Mouse (Mus musculus) embryonic fibroblast, embryonic 13.5 days (primary cell): ENCODE results near the gene Rims3. TPM values are rescaled to one million over a fixed set of nuclear protein-coding genes. Genes with fewer than 3 reads are reported as not detected.

Experiments used
- H3K27ac ChIP-seq: 2 replicates; pipeline ENCODE4 v1.5.1; 2012; ENCODE audit warnings: low read length, control low read depth, inconsistent platforms; ENCODE audit not compliant: insufficient read depth
- H3K4me1 ChIP-seq: 2 replicates; pipeline ENCODE4 v1.6.1; 2011; ENCODE audit warnings: low read length; ENCODE audit not compliant: control insufficient read depth, insufficient read depth
- H3K4me3 ChIP-seq: 2 replicates; pipeline ENCODE4 v1.5.1; 2011; ENCODE audit warnings: mild to moderate bottlenecking, control low read depth, low read length; ENCODE audit not compliant: insufficient read depth
- CTCF ChIP-seq: IDR thresholded peaks from 2 replicates; pipeline ENCODE4 v1.5.1; 2011; ENCODE audit warnings: mild to moderate bottlenecking, control low read depth, low read length, moderate library complexity, borderline replicate concordance; ENCODE audit not compliant: insufficient read depth
- POLR2A ChIP-seq: IDR thresholded peaks from 2 replicates; pipeline ENCODE4 v1.6.1; 2011; ENCODE audit warnings: low read depth, mild to moderate bottlenecking, control low read depth, low read length, moderate library complexity
- polyA plus RNA-seq: library from polyadenylated mRNA; stranded (reverse); fragments of >200 nt; gene quantifications from 2 replicates; pipeline ENCODE4 v1.2.4, GENCODE M21; 2011; ENCODE audit warnings: low read depth; ENCODE audit not compliant: missing spikeins, insufficient read length

Gene Rims3
- polyA plus RNA-seq, 1 experiment: not detected

DNA sequence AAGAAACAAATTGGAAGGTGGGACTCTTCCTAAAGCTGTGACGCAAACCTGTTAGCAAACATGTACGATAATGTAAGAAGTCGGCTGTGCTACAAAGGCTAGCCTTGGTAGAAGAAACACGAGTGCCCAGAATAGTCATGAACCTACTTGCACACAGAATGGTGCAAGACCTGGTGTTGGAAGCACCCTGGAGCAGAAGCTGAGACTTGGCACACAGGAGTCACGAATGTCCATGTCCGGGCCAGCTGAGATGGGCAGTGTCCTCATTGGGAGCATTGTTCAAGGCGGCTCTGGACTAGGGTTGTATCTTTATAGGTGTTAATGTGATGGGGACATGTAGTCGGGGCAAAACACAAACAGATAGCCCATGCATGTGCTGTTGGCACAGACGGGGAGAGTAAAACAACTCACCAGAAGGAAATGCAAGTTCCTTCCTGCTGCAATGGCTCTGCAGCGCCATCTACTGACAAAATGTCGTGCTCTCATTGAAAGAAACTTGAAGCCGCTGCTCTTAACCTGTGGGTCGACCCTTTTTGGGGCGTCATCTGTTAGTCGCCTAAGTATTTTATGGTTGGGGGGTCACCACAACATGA, 55.0 kb downstream of the Rims3 start:
- no peaks in the 10 kb centered on the region for H3K4me1 ChIP-seq
- no peak overlapping the region for H3K4me3 ChIP-seq
- no peak for TF ChIP-seq POLR2A
- TF ChIP-seq CTCF: peak; percentile 78; the same call in 1 of the 2 replicates
- H3K27ac ChIP-seq: no peak overlapping the region

DNA sequence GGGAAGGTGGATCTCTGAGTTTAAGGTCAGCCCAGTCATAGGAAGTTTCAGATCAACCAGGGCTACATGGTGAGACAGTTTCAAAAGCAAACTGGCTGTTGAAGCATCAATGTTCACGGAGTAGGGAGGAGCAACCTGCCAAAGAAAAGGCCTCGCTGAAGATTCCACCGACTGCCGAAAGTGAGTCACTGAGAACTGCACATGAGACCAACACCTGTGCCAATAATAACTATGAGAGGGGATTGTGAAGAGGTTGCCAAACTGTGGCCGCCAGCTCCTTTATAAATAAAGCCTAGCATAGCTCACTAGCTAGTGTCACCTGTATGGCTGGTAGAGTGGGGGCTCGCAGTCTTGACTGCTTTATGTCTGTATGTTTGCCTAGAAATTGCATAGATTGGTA, 56.5 kb downstream of the Rims3 start:
- no peaks in the 10 kb centered on the region for H3K4me1 ChIP-seq
- no peak overlapping the region for H3K4me3 ChIP-seq
- no peak overlapping the region for H3K27ac ChIP-seq
- TF ChIP-seq CTCF: no peak
- no peak for TF ChIP-seq POLR2A

DNA sequence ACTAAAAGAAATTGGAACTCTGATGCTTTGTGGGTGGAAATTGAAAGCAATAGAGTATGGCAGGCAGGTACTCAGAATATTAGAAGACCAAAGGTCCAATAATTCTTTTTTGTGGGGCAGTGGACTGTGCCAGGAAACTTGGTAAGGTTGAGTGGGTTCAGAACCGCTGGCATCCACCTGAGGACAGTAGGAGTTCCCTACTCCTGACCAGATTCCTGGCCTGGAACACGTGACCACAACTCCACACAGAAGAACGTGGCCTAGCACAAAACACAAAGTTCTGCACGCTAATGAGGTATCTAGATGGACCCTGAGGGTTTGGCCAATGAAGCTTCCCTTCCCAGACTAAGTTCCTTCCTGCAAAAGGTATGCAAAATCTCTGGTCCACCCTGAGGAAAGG, 58.2 kb downstream of the Rims3 start:
- Histone ChIP-seq H3K27ac (no peak overlapping the region), H3K4me1 (no peaks in the 10 kb centered on the region), H3K4me3 (no peak overlapping the region)
- no peak for TF ChIP-seq CTCF
- no peak for TF ChIP-seq POLR2A

DNA sequence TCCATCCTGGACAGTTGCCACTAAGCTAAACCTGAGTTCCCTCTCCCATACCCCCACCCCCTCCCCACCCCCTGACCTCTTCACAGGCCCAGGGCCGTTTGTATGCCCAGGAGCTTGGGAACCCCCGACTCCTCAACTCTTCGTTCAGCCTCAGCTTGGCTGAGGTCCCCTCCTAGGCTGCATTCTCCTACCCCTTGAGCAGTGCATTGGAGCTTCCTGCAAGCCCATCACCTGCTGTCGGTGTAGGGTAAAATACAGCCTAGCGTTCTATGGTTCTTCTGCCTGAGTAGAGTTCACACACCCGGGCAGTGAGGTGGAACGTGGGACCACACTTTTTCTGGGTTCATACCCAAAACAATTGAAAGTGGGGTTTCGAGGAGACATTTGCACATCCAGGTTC, 58.8 kb downstream of the Rims3 start:
- Histone ChIP-seq H3K4me1 (no peaks in the 10 kb centered on the region), H3K4me3 (no peak overlapping the region), H3K27ac (no peak overlapping the region)
- TF ChIP-seq POLR2A: no peak

DNA sequence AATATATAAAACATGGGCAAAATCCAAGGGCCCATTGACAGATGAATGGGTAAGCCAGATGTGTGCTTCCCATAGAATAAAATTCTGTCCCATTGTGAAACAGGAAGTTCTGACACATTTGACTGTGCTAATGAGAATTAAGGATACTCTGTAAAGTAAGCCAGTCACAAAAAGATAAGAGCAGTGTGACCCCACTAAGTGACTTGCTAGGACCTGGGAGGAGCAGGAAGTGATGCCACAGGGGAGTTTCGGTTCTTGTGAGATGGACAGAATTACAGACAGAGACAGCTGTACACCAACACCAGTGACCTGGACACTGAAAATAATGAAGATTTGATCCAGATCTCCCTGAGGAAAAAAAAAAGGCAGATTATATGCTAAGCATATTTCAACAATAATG, 59.2 kb downstream of the Rims3 start:
- H3K4me3 ChIP-seq: no peak overlapping the region
- H3K27ac ChIP-seq: no peak overlapping the region
- H3K4me1 ChIP-seq: no peaks in the 10 kb centered on the region
- TF ChIP-seq POLR2A (no peak), CTCF (no peak)

DNA sequence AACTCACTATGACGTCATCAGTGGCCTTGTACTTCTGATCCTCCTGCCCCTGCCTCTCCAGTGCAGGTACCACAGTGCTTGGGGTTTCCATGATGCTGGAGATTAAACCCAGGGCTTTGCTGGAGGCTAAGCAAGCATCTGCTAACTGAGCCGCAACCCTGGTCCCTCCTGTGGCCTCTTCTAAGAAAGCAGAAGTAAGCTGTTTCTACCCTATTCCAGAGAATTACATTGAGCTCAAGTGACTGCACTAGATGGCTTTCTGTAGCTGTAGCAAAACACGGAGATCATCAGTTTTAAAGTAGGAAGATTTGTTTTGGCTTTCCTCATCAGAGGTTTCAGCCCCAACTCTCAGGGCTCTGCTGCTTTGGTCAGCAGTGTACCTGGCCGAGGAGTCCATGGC, 59.9 kb downstream of the Rims3 start:
- Histone ChIP-seq H3K4me1 (no peaks in the 10 kb centered on the region), H3K27ac (no peak overlapping the region), H3K4me3 (no peak overlapping the region)
- no peak for TF ChIP-seq CTCF
- TF ChIP-seq POLR2A: no peak

DNA sequence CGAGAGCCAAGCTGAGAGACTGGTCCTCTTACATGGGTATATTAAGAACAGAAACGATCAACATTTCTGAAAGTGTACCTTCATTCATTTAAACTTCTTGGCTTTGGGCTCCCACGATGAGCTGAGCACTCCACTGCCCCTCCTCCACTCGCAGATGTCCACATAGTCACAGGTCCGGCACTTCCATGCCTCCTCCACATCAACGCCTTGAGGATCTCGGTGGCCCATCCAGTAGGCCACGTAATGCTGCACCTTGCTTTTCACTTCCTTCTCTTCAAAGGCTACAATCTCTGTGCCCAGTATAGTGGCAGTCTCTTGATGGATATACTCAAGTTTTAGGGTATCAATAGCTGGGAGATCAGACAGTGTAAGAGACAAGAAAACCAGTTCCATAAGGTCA, 66.8 kb downstream of the Rims3 start:
- Histone ChIP-seq H3K4me3 (no peak overlapping the region), H3K4me1 (no peaks in the 10 kb centered on the region), H3K27ac (no peak overlapping the region)
- no peak for TF ChIP-seq POLR2A
- no peak for TF ChIP-seq CTCF

DNA sequence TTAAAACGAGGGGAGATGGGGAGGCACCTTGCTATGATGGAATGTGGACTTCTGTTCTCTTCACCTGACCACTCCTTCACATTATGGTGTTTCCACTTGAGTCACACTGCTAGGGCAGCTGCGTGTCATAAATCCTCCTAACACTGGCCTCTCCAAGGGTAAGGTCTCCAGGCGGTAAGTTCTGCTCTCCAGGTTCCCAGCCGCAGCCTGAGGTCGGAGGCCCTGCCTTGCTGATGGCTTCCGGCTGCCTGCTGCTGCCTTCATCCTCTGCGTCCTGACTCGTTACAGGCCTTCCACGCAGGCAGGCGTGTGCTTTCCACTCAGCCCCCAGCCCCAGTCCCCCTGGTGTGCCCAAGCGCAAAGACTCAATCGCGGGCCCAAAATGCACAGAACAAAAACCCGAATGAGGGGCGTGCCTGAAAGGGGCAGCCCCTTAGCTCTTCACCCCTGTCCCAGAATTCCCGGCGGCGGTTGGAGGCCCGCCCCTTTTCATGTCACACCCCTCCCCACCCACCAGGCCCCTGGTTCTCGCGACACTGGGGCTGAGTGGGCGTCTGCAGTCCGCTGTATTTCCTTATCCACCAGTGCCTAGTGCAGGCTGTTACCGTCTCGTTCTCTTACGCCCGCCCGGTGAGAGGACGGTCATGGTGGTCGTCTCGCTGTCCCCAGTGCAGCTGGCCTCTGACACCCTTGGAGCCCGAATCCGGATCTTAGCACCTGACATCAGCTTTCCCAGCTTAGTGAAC, 70.1 kb downstream of the Rims3 start, which contains the start of gene Exo5:
TSS of gene Exo5 (minus strand) at position 464 of the 746 bp plus-strand sequence.
- TF ChIP-seq CTCF (no peak), POLR2A (peak; percentile 99)
- Histone ChIP-seq H3K4me1 (no peaks in the 10 kb centered on the region), H3K4me3 (peak within 1 kb of the TSS; percentile 88), H3K27ac (peak within 1 kb of the TSS; percentile 47)

DNA sequence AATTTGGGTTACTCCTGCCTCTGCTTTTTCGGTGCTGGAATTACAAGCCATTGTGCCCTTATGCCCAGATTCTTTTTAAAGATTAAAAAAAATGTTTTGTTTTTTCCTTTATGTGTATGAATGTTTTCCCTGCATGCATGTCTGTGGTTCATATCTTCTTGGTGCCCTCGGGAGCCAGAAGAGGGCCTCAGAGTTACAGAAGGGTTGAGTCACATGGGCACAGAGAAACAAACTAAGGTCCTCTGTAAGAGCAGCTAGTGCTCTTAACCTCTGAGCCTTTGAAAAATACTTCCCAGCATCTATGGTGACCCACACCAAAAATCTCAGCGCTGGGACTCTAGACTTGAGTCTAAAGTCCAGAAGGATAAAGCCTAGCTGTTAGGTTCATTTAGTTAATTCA, 70.8 kb downstream of the Rims3 start:
- Histone ChIP-seq H3K27ac (peak overlapping the region; percentile 47), H3K4me3 (peak overlapping the region; percentile 88), H3K4me1 (no peaks in the 10 kb centered on the region)
- TF ChIP-seq POLR2A (0 out of 2 replicates have a peak, but pooled peaks have one; percentile 27), CTCF (no peak)

DNA sequence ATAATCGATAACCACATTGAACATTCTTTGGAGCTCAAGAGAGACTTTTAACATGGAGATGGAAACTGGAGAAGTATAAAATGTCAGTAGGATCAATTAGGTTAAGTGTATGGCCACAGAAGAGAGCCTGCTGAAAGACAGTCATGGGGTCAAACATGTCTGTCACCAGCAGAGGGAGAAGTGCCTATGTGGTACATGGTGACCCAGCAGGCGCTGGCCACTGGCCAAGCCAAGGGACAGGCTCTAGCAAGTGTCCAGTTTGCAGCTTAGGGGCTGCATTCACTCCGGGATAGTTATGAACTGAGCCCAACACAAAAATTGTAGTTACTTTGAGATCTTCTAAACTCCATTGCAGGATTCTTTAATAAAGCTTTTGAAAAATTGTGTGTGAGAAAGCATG, 74.1 kb downstream of the Rims3 start:
- TF ChIP-seq POLR2A: no peak
- no peak for TF ChIP-seq CTCF
- Histone ChIP-seq H3K4me1 (no peaks in the 10 kb centered on the region), H3K27ac (no peak overlapping the region), H3K4me3 (no peak overlapping the region)

DNA sequence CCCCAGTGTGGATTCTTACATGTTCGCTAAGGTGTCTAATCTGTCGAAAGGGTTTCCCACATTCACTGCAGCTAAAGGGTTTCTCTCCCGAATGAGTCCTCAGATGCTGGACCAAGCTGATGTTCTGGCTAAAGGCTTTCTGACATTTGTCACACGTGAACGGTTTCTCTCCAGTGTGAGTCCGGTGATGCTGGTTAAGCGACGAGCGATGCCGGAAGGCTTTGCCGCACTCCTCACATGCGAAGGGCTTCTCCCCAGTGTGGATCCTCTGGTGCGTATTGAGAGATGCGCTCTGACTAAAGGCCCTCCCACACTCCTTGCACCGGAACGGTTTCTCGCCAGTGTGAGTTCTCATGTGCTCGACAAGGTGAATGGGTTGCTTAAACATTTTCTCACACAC, 76.1 kb downstream of the Rims3 start:
- TF ChIP-seq CTCF (no peak), POLR2A (no peak)
- H3K27ac ChIP-seq: no peak overlapping the region
- H3K4me1 ChIP-seq: no peaks in the 10 kb centered on the region
- H3K4me3 ChIP-seq: no peak overlapping the region
